8 mouse cellular contexts compared by ENCODE assay signal in genomic region chr13:104037531-104038290, GRCm38 (mm10).
A peak's percentile ranks its signal among the peaks of the same experiment; 100 is the strongest.
DNase-seq lines count a peak whose midpoint lies in the region; ATAC-seq and TF ChIP-seq lines count a peak whose summit lies in the region.

No protein-coding gene starts in this region.

- H3K9me3 ChIP-seq in embryonic facial prominence, embryonic 14.5 days (ENCODE audit: control insufficient read depth, low read length), result no peaks in the 10 kb centered on the region
- no peaks in the 10 kb centered on the region for H3K9me3 ChIP-seq in liver, embryonic 16.5 days (replicated peaks; ENCODE audit: control insufficient read depth, low read length)
- no peaks in the 10 kb centered on the region for H3K9me3 ChIP-seq in stomach, embryonic 15.5 days

- H3K27ac ChIP-seq in layer of hippocampus, adult 2 months, result peak overlapping the region; percentile 78; the same call in 1 of the 2 replicates
- peak overlapping the region; percentile 24; the same call in 1 of the 2 replicates for H3K27ac ChIP-seq in embryonic facial prominence, embryonic 14.5 days (replicated peaks; ENCODE audit: low read depth, low read length)
- peak overlapping the region; percentile 81 for H3K27ac ChIP-seq in liver, embryonic 16.5 days (ENCODE audit: low read length)
- peak overlapping the region; percentile 86 for H3K27ac ChIP-seq in stomach, embryonic 15.5 days

- no peaks in the 10 kb centered on the region for H3K36me3 ChIP-seq in embryonic facial prominence, embryonic 14.5 days (ENCODE audit: control insufficient read depth, insufficient read depth, low read length)
- H3K36me3 ChIP-seq in liver, embryonic 16.5 days (ENCODE audit: control insufficient read depth, insufficient read depth), result no peaks in the 10 kb centered on the region
- no peaks in the 10 kb centered on the region for H3K36me3 ChIP-seq in stomach, embryonic 15.5 days

- no peak overlapping the region for H3K9ac ChIP-seq in embryonic facial prominence, embryonic 14.5 days (ENCODE audit: low read depth, low read length)
- H3K9ac ChIP-seq in liver, embryonic 16.5 days (ENCODE audit: low read depth, low read length), result no peak overlapping the region; the same call in 1 of the 2 replicates
- no peak overlapping the region for H3K9ac ChIP-seq in stomach, embryonic 15.5 days

- peak; percentile 20; the same call in 1 of the 2 replicates for ATAC-seq in embryonic facial prominence, embryonic 14.5 days (ENCODE audit: low read depth)
- ATAC-seq in liver, embryonic 16.5 days (ENCODE audit: low read depth), result peak; percentile 81
- ATAC-seq in stomach, embryonic 15.5 days (ENCODE audit: insufficient read depth, low FRiP score, low read depth), result peak; percentile 75

- no peak overlapping the region for H3K4me2 ChIP-seq in embryonic facial prominence, embryonic 14.5 days (ENCODE audit: low read depth, low read length)
- H3K4me2 ChIP-seq in liver, embryonic 16.5 days (ENCODE audit: low read depth, low read length), result peak overlapping the region; percentile 28; the same call in 1 of the 2 replicates
- peak overlapping the region; percentile 19; the same call in 1 of the 2 replicates for H3K4me2 ChIP-seq in stomach, embryonic 15.5 days

- no peak for DNase-seq in layer of hippocampus, adult 2 months (ENCODE audit: low spot score in 2 of 2)
- no peak for DNase-seq in layer of hippocampus, postnatal 14 days (ENCODE audit: low spot score in 2 of 2)
- peak; percentile 70 for DNase-seq in embryonic facial prominence, embryonic 14.5 days (ENCODE audit: low spot score)
- no peak for DNase-seq in left cerebral cortex, postnatal 4 days
- no peak for DNase-seq in urinary bladder, postnatal 25 days (ENCODE audit: low spot score)
- no peak for DNase-seq in ovary, postnatal 36 days (ENCODE audit: low spot score)

- no peaks in the 10 kb centered on the region for H3K27me3 ChIP-seq in embryonic facial prominence, embryonic 14.5 days (replicated peaks; ENCODE audit: control insufficient read depth, insufficient read depth, low read length)
- no peaks in the 10 kb centered on the region for H3K27me3 ChIP-seq in liver, embryonic 16.5 days (ENCODE audit: control insufficient read depth, insufficient read depth, low read depth, low read length)
- no peaks in the 10 kb centered on the region for H3K27me3 ChIP-seq in stomach, embryonic 15.5 days (replicated peaks)

- no peak overlapping the region for H3K4me3 ChIP-seq in layer of hippocampus, adult 2 months
- no peak overlapping the region for H3K4me3 ChIP-seq in embryonic facial prominence, embryonic 14.5 days (ENCODE audit: low read depth, low read length)
- no peak overlapping the region for H3K4me3 ChIP-seq in liver, embryonic 16.5 days (ENCODE audit: low read depth, low read length)
- H3K4me3 ChIP-seq in stomach, embryonic 15.5 days (replicated peaks), result no peak overlapping the region

- no peak for TF ChIP-seq CTCF in layer of hippocampus, adult 2 months (conservative IDR thresholded peaks at IDR 0.05)

- intact Hi-C loops in left cerebral cortex, postnatal 4 days (cut with DNase I), result no loop called here

- peaks cover 53% of the 10 kb centered on the region for H3K4me1 ChIP-seq in embryonic facial prominence, embryonic 14.5 days (ENCODE audit: control insufficient read depth, insufficient read depth, low read length)
- peaks cover 19% of the 10 kb centered on the region for H3K4me1 ChIP-seq in liver, embryonic 16.5 days (ENCODE audit: control insufficient read depth, low read depth, low read length)
- H3K4me1 ChIP-seq in stomach, embryonic 15.5 days, result peaks cover 46% of the 10 kb centered on the region

- 26% methylated on average over 9 of the region's 9 CpGs for WGBS in embryonic facial prominence, embryonic 14.5 days
- 52% methylated on average over 9 of the region's 9 CpGs for WGBS in liver, embryonic 16.5 days (ENCODE audit: insufficient replicate concordance)
- 24% methylated on average over 9 of the region's 9 CpGs for WGBS in stomach, embryonic 15.5 days

Comparison
In these comparisons a context has a peak if more than half of its experiments do, and no peak if none do; other contexts are left out.
1. H3K27ac ChIP-seq: peak in every context shown above with its lines; median percentile 86 in stomach, embryonic 15.5 days; 81 in liver, embryonic 16.5 days; 78 in layer of hippocampus, adult 2 months; 24 in embryonic facial prominence, embryonic 14.5 days.
2. ATAC-seq: peak in every context shown above with its lines; median percentile 81 in liver, embryonic 16.5 days; 75 in stomach, embryonic 15.5 days; 20 in embryonic facial prominence, embryonic 14.5 days.